Mouse (Mus musculus): ENCODE results near the gene Hs6st3. TPM values are rescaled to one million over a fixed set of nuclear protein-coding genes. Genes with fewer than 3 reads are reported as not detected.

Gene Hs6st3
- total and polyA plus RNA-seq, 2 experiments from 2014 or later: 1.8 to 36.6 TPM

- no peaks in the 10 kb centered on the region for H3K9me3 ChIP-seq (ENCODE audit: low read length)
- DNase-seq (ENCODE audit: low spot score) (no peak), ATAC-seq (ENCODE audit: low FRiP score) (no peak)
- H3K4me3 ChIP-seq (ENCODE audit: low read depth, low read length): no peak overlapping the region
- 96% methylated on average over 4 of the region's 4 CpGs for WGBS
- TF ChIP-seq CTCF (IDR thresholded peaks at IDR 0.05): no peak
- no peak overlapping the region for H3K4me2 ChIP-seq (ENCODE audit: low read depth, low read length, poor library complexity, severe bottlenecking)
- no peaks in the 10 kb centered on the region for H3K4me1 ChIP-seq (ENCODE audit: insufficient read depth, low read length)
- no peaks in the 10 kb centered on the region for H3K36me3 ChIP-seq (ENCODE audit: insufficient read depth, low read length)
- H3K27me3 ChIP-seq (ENCODE audit: insufficient read depth, low read length): no peaks in the 10 kb centered on the region
- no peak overlapping the region for H3K27ac ChIP-seq (ENCODE audit: low read depth, low read length)
- H3K9ac ChIP-seq (replicated peaks; ENCODE audit: low read length, poor library complexity, severe bottlenecking): no peak overlapping the region
These were observed 223.3 kb downstream of the Hs6st3 start for GRCm38 (mm10) chr14:119361414-119361813.

- no peak overlapping the region for H3K27ac ChIP-seq (ENCODE audit: low read depth, low read length)
- H3K4me1 ChIP-seq (ENCODE audit: insufficient read depth, low read length): no peaks in the 10 kb centered on the region
- no peak for ATAC-seq (ENCODE audit: low FRiP score)
- TF ChIP-seq CTCF (IDR thresholded peaks at IDR 0.05): no peak
- DNase-seq (ENCODE audit: low spot score): peak; percentile 15
- H3K9ac ChIP-seq (replicated peaks; ENCODE audit: low read length, poor library complexity, severe bottlenecking): no peak overlapping the region
- no peak overlapping the region for H3K4me2 ChIP-seq (ENCODE audit: low read depth, low read length, poor library complexity, severe bottlenecking)
- no peaks in the 10 kb centered on the region for H3K36me3 ChIP-seq (ENCODE audit: insufficient read depth, low read length)
- H3K9me3 ChIP-seq (ENCODE audit: low read length): no peaks in the 10 kb centered on the region
- no peaks in the 10 kb centered on the region for H3K27me3 ChIP-seq (ENCODE audit: insufficient read depth, low read length)
- H3K4me3 ChIP-seq (ENCODE audit: low read depth, low read length): no peak overlapping the region
- 76% methylated on average over 3 of the region's 3 CpGs for WGBS
These were observed 229.8 kb downstream of the Hs6st3 start for GRCm38 (mm10) chr14:119367866-119368425.

- ATAC-seq (ENCODE audit: low FRiP score): no peak
- Histone ChIP-seq H3K9me3 (ENCODE audit: low read length) (no peaks in the 10 kb centered on the region), H3K27me3 (ENCODE audit: insufficient read depth, low read length) (no peaks in the 10 kb centered on the region), H3K36me3 (ENCODE audit: insufficient read depth, low read length) (no peaks in the 10 kb centered on the region), H3K4me3 (ENCODE audit: low read depth, low read length) (no peak overlapping the region), H3K4me1 (ENCODE audit: insufficient read depth, low read length) (no peaks in the 10 kb centered on the region), H3K4me2 (ENCODE audit: low read depth, low read length, poor library complexity, severe bottlenecking) (no peak overlapping the region), H3K27ac (ENCODE audit: low read depth, low read length) (no peak overlapping the region), H3K9ac (replicated peaks; ENCODE audit: low read length, poor library complexity, severe bottlenecking) (no peak overlapping the region)
- 58% methylated on average over 8 of the region's 8 CpGs for WGBS
- TF ChIP-seq CTCF (IDR thresholded peaks at IDR 0.05): no peak
- DNase-seq (ENCODE audit: low spot score): no peak
These were observed 231.1 kb downstream of the Hs6st3 start for GRCm38 (mm10) chr14:119369274-119369673.

GRCm38 (mm10) chr14:119370013-119370412, 231.9 kb downstream of the Hs6st3 start:
- DNase-seq (ENCODE audit: low spot score) (peak; percentile 54), ATAC-seq (ENCODE audit: low FRiP score) (peak; percentile 34; the same call in 1 of the 2 replicates)
- no peaks in the 10 kb centered on the region for H3K36me3 ChIP-seq (ENCODE audit: insufficient read depth, low read length)
- H3K4me2 ChIP-seq (ENCODE audit: low read depth, low read length, poor library complexity, severe bottlenecking): no peak overlapping the region
- H3K4me1 ChIP-seq (ENCODE audit: insufficient read depth, low read length): no peaks in the 10 kb centered on the region
- no peak overlapping the region for H3K9ac ChIP-seq (replicated peaks; ENCODE audit: low read length, poor library complexity, severe bottlenecking)
- no peaks in the 10 kb centered on the region for H3K9me3 ChIP-seq (ENCODE audit: low read length)
- 62% methylated on average over 7 of the region's 7 CpGs for WGBS
- TF ChIP-seq CTCF (IDR thresholded peaks at IDR 0.05): no peak
- no peak overlapping the region for H3K4me3 ChIP-seq (ENCODE audit: low read depth, low read length)
- H3K27me3 ChIP-seq (ENCODE audit: insufficient read depth, low read length): no peaks in the 10 kb centered on the region
- no peak overlapping the region for H3K27ac ChIP-seq (ENCODE audit: low read depth, low read length)

- Histone ChIP-seq H3K4me1 (ENCODE audit: insufficient read depth, low read length) (no peaks in the 10 kb centered on the region), H3K27ac (ENCODE audit: low read depth, low read length) (no peak overlapping the region), H3K36me3 (ENCODE audit: insufficient read depth, low read length) (no peaks in the 10 kb centered on the region), H3K27me3 (ENCODE audit: insufficient read depth, low read length) (no peaks in the 10 kb centered on the region), H3K4me2 (ENCODE audit: low read depth, low read length, poor library complexity, severe bottlenecking) (no peak overlapping the region), H3K9me3 (ENCODE audit: low read length) (no peaks in the 10 kb centered on the region), H3K4me3 (ENCODE audit: low read depth, low read length) (no peak overlapping the region), H3K9ac (replicated peaks; ENCODE audit: low read length, poor library complexity, severe bottlenecking) (no peak overlapping the region)
- ATAC-seq (ENCODE audit: low FRiP score) (no peak), DNase-seq (ENCODE audit: low spot score) (no peak)
- 80% methylated on average over 2 of the region's 2 CpGs for WGBS
- TF ChIP-seq CTCF (IDR thresholded peaks at IDR 0.05): no peak
These were observed 241.2 kb downstream of the Hs6st3 start for GRCm38 (mm10) chr14:119379303-119379702.

GRCm38 (mm10) chr14:119401618-119402017, 263.5 kb downstream of the Hs6st3 start:
- 96% methylated on average over 10 of the region's 10 CpGs for WGBS
- Histone ChIP-seq H3K27ac (ENCODE audit: low read depth, low read length) (no peak overlapping the region), H3K9ac (replicated peaks; ENCODE audit: low read length, poor library complexity, severe bottlenecking) (no peak overlapping the region), H3K4me2 (ENCODE audit: low read depth, low read length, poor library complexity, severe bottlenecking) (no peak overlapping the region), H3K36me3 (ENCODE audit: insufficient read depth, low read length) (no peaks in the 10 kb centered on the region), H3K4me1 (ENCODE audit: insufficient read depth, low read length) (no peaks in the 10 kb centered on the region), H3K27me3 (ENCODE audit: insufficient read depth, low read length) (no peaks in the 10 kb centered on the region), H3K4me3 (ENCODE audit: low read depth, low read length) (no peak overlapping the region), H3K9me3 (ENCODE audit: low read length) (no peaks in the 10 kb centered on the region)
- TF ChIP-seq CTCF (IDR thresholded peaks at IDR 0.05): no peak
- ATAC-seq (ENCODE audit: low FRiP score): no peak
- no peak for DNase-seq (ENCODE audit: low spot score)
